ENCODE assay signal across 8 mouse cellular contexts in the genomic region with DNA sequence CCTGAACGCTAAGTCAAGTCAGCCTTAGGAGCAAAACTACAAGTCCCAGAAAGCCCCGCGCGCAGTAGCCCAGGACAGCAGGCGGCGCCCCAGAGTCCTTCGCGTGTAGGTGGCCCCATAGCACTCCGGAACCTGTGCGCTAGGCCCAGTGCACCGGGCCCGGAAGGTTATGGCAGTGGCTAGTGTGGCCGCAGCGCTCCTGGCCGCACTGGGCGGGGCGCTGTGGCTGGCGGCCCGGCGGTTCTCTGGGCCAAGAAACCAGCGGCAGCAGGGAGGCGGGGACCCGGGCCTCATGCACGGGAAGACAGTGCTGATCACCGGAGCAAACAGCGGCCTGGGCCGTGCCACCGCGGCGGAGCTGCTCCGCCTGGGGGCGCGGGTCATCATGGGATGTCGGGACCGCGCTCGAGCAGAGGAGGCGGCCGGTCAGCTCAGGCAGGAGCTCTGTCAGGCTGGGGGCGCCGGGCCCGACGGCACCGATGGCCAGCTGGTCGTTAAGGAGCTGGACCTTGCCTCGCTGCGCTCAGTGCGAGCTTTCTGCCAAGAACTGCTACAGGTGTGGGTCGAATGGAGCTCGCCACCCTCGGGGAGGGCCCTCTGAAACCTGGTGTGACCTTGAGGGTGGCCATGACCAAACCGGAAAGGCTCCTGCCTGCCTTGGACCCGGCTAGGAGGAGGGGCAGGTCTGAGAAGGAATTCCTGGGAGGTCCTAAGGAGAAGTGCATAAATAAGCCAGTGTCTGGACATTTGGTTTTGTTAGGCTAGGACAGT. TPM values are rescaled to one million over a fixed set of nuclear protein-coding genes. Genes with fewer than 3 reads are reported as not detected.
A peak's percentile ranks its signal among the peaks of the same experiment; 100 is the strongest.
DNase-seq lines count a peak whose midpoint lies in the region; ATAC-seq and TF ChIP-seq lines count a peak whose summit lies in the region.

A gene (plus strand): TSS at position 102 of the 771 bp plus-strand sequence.

- H3K4me2 ChIP-seq in heart, embryonic 11.5 days, result peak within 1 kb of the TSS; percentile 64
- peak within 1 kb of the TSS; percentile 64 for H3K4me2 ChIP-seq in kidney, embryonic 16.5 days (replicated peaks; ENCODE audit: low read depth, low read length)
- peak within 1 kb of the TSS; percentile 92 for H3K4me2 ChIP-seq in myocyte (ENCODE audit: low read depth)

- H3K9me3 ChIP-seq in erythroblast, embryonic 14.5 days (ENCODE audit: control insufficient read depth, low read length), result no peaks in the 10 kb centered on the region
- no peaks in the 10 kb centered on the region for H3K9me3 ChIP-seq in heart, embryonic 11.5 days (replicated peaks; ENCODE audit: control insufficient read depth, low read length)
- no peaks in the 10 kb centered on the region for H3K9me3 ChIP-seq in kidney, embryonic 16.5 days (ENCODE audit: low read length)

- ATAC-seq in heart, embryonic 11.5 days (replicated peaks; ENCODE audit: insufficient number of reproducible peaks, low FRiP score, low TSS enrichment), result peak; percentile 95
- ATAC-seq in kidney, embryonic 16.5 days (ENCODE audit: low FRiP score, low TSS enrichment), result peak; percentile 99

- H3ac ChIP-seq in myocyte (ENCODE audit: control insufficient read depth, insufficient read length), result peak within 1 kb of the TSS; percentile 41

- H3K4me3 ChIP-seq in erythroblast, embryonic 14.5 days (replicated peaks), result peak within 1 kb of the TSS; percentile 92
- peak within 1 kb of the TSS; percentile 80 for H3K4me3 ChIP-seq in heart, embryonic 11.5 days (ENCODE audit: low read depth, low read length)
- peak within 1 kb of the TSS; percentile 86 for H3K4me3 ChIP-seq in kidney, embryonic 16.5 days (ENCODE audit: low read length)
- H3K4me3 ChIP-seq in liver, adult 2 months (ENCODE audit: insufficient read depth, low read depth, low read length), result peak within 1 kb of the TSS; percentile 72
- H3K4me3 ChIP-seq in myocyte, result peak within 1 kb of the TSS; percentile 40

- no peaks in the 10 kb centered on the region for H3K79me2 ChIP-seq in liver, adult 2 months (ENCODE audit: control insufficient read depth, insufficient read depth, low read length)
- H3K79me2 ChIP-seq in myocyte (ENCODE audit: control insufficient read depth, insufficient read depth), result peaks cover 11% of the 10 kb centered on the region

- peak; percentile 36; the same call in 1 of the 2 replicates for TF ChIP-seq POLR2A in brain, embryonic 14.5 days (IDR thresholded peaks at IDR 0.05; ENCODE audit: borderline replicate concordance, extremely low read depth, insufficient read depth, insufficient read length, poor library complexity, severe bottlenecking)
- TF ChIP-seq POLR2A in liver, adult 2 months (IDR thresholded peaks at IDR 0.05; ENCODE audit: extremely low read depth, insufficient read depth, low read length), result peak; percentile 42
- TF ChIP-seq POLR2A in myocyte (IDR thresholded peaks at IDR 0.05; ENCODE audit: insufficient read length, low read depth), result peak; percentile 81

- peak within 1 kb of the TSS; percentile 97 for H3K9ac ChIP-seq in heart, embryonic 11.5 days (ENCODE audit: low read depth, low read length)
- H3K9ac ChIP-seq in kidney, embryonic 16.5 days (replicated peaks; ENCODE audit: low read length), result peak within 1 kb of the TSS; percentile 97
- peak within 1 kb of the TSS; percentile 88 for H3K9ac ChIP-seq in liver, adult 2 months (ENCODE audit: low read depth, low read length)

- WGBS in heart, embryonic 11.5 days (ENCODE audit: insufficient replicate concordance), result under 1% methylated on average over 51 of the region's 53 CpGs
- under 1% methylated on average over 53 of the region's 53 CpGs for WGBS in kidney, embryonic 16.5 days
- under 1% methylated on average over 53 of the region's 53 CpGs for WGBS in liver, adult 2 months

- TF ChIP-seq CTCF in brain, embryonic 14.5 days (IDR thresholded peaks at IDR 0.05; ENCODE audit: borderline replicate concordance, extremely low read depth, insufficient read depth, insufficient read length), result peak; percentile 62
- peak; percentile 71 for TF ChIP-seq CTCF in liver, adult 2 months (IDR thresholded peaks at IDR 0.05; ENCODE audit: low read depth, low read length)

- peak within 1 kb of the TSS; percentile 97 for H3K27ac ChIP-seq in heart, embryonic 11.5 days (ENCODE audit: low read depth, low read length)
- peak within 1 kb of the TSS; percentile 99 for H3K27ac ChIP-seq in kidney, embryonic 16.5 days (ENCODE audit: low read length)
- peak within 1 kb of the TSS; percentile 96 for H3K27ac ChIP-seq in liver, adult 2 months (replicated peaks; ENCODE audit: insufficient read depth, low read depth, low read length)

- DNase-seq in B cell, adult 2 months, result peak; percentile 95
- DNase-seq in brain, embryonic 14.5 days (ENCODE audit: low read depth), result peak; percentile 97
- DNase-seq in liver, adult 2 months (ENCODE audit: extremely low read depth, low read depth, low spot score), result peak; percentile 91
- peak; percentile 95 for DNase-seq in splenic B cell, adult 2 months (ENCODE audit: low read depth, low spot score)

- H3K36me3 ChIP-seq in erythroblast, embryonic 14.5 days (ENCODE audit: control insufficient read depth), result peaks cover 5% of the 10 kb centered on the region
- no peaks in the 10 kb centered on the region for H3K36me3 ChIP-seq in heart, embryonic 11.5 days (ENCODE audit: control insufficient read depth, insufficient read depth, low read length)
- peaks cover 8% of the 10 kb centered on the region; the same call in 1 of the 2 replicates for H3K36me3 ChIP-seq in kidney, embryonic 16.5 days (ENCODE audit: insufficient read depth, low read length)
- H3K36me3 ChIP-seq in liver, adult 2 months (ENCODE audit: control insufficient read depth, insufficient read depth, low read length), result peaks cover 10% of the 10 kb centered on the region
- peaks cover 12% of the 10 kb centered on the region for H3K36me3 ChIP-seq in myocyte (ENCODE audit: control insufficient read depth, insufficient read depth)
- peaks cover 2% of the 10 kb centered on the region; the same call in 1 of the 2 replicates for H3K36me3 ChIP-seq in splenic B cell, adult 2 months (ENCODE audit: control insufficient read depth, insufficient read depth, low read length, poor library complexity, severe bottlenecking)

- no peaks in the 10 kb centered on the region for H3K27me3 ChIP-seq in erythroblast, embryonic 14.5 days (ENCODE audit: control insufficient read depth)
- H3K27me3 ChIP-seq in heart, embryonic 11.5 days (ENCODE audit: control insufficient read depth, insufficient read depth, low read length), result no peaks in the 10 kb centered on the region
- no peaks in the 10 kb centered on the region for H3K27me3 ChIP-seq in kidney, embryonic 16.5 days (ENCODE audit: insufficient read depth, low read length)
- no peaks in the 10 kb centered on the region for H3K27me3 ChIP-seq in liver, adult 2 months (ENCODE audit: control insufficient read depth, insufficient read depth, low read length)
- H3K27me3 ChIP-seq in myocyte (ENCODE audit: control insufficient read depth, insufficient read depth, insufficient read length), result no peaks in the 10 kb centered on the region
- no peaks in the 10 kb centered on the region for H3K27me3 ChIP-seq in splenic B cell, adult 2 months (ENCODE audit: control insufficient read depth, insufficient read depth, low read length, poor library complexity, severe bottlenecking)

- peaks cover 13% of the 10 kb centered on the region for H3K4me1 ChIP-seq in erythroblast, embryonic 14.5 days (ENCODE audit: control insufficient read depth)
- peaks cover 3% of the 10 kb centered on the region; the same call in 1 of the 2 replicates for H3K4me1 ChIP-seq in heart, embryonic 11.5 days (ENCODE audit: control insufficient read depth, insufficient read depth, low read length)
- peaks cover 8% of the 10 kb centered on the region; the same call in 1 of the 2 replicates for H3K4me1 ChIP-seq in kidney, embryonic 16.5 days (ENCODE audit: insufficient read depth, low read length)
- H3K4me1 ChIP-seq in liver, adult 2 months (ENCODE audit: control insufficient read depth, insufficient read depth, low read length), result peaks cover 2% of the 10 kb centered on the region; the same call in 1 of the 2 replicates

TF ChIP-seq in myocyte, 11 proteins besides CTCF, POLR2A, EP300 and RAD21:
- TF ChIP-seq TCF3 (IDR thresholded peaks at IDR 0.05; ENCODE audit: insufficient read length, low read depth) (no peak), TCF12 (IDR thresholded peaks at IDR 0.05; ENCODE audit: insufficient read depth, poor library complexity, severe bottlenecking) (no peak), CEBPB (IDR thresholded peaks at IDR 0.05; ENCODE audit: insufficient read depth, poor library complexity, severe bottlenecking) (no peak), REST (IDR thresholded peaks at IDR 0.05; ENCODE audit: insufficient read depth, insufficient read length) (no peak), E2F4 (IDR thresholded peaks at IDR 0.05; ENCODE audit: insufficient read depth) (no peak), SRF (IDR thresholded peaks at IDR 0.05; ENCODE audit: control insufficient read depth, insufficient read length, low read depth) (peak; percentile 10), MAX (IDR thresholded peaks at IDR 0.05; ENCODE audit: low read depth) (no peak), USF1 (IDR thresholded peaks at IDR 0.05; ENCODE audit: low read depth) (no peak), POLR2AphosphoS2 (IDR thresholded peaks at IDR 0.05; ENCODE audit: insufficient read length, low read depth) (peak; percentile 51), MYOD1 (IDR thresholded peaks at IDR 0.05; ENCODE audit: control insufficient read depth in 1 of 3, insufficient read length in 2 of 3, low read depth in 2 of 3) (no peak), MYOG (IDR thresholded peaks at IDR 0.05; ENCODE audit: control insufficient read depth in 1 of 3, insufficient read depth in 1 of 3, insufficient read length in 2 of 3, low read depth in 2 of 3) (peak in 2 of 3 experiments; percentile 10 to 60)

RNA-seq across cellular contexts. Expression of the gene that starts here (rescaled TPM):
- 20.4 and 23.7 TPM in 2 replicates for polyA plus RNA-seq in brain, embryonic 14.5 days (2012; rRNA removed)
- polyA plus RNA-seq in erythroblast, embryonic 14.5 days (2012), result 0.34 and 0.44 TPM in 2 replicates
- 47.0 and 54.9 TPM in 2 replicates for polyA plus RNA-seq in heart, embryonic 11.5 days (2014; fragmentation: Nextera tagmentation; extraction: Ambion mirVana)
- polyA plus RNA-seq in kidney, embryonic 16.5 days (2015; fragmentation: Nextera tagmentation; extraction: Ambion mirVana), result 35.6 and 40.7 TPM in 2 replicates
- total RNA-seq in liver, adult 2 months (2014; rRNA removed), result 24.6 and 28.1 TPM in 2 replicates
- polyA plus RNA-seq in liver, adult 2 months (2012; rRNA removed), result 13.3 and 15.4 TPM in 2 replicates
- 10.9 TPM for polyA plus RNA-seq in myocyte (2012; fragmentation: generic; extraction: Trizol)

Comparison
In these comparisons a context has a peak if more than half of its experiments do, and no peak if none do; other contexts are left out.
1. Peak in every context shown above with its lines: DNase-seq, ATAC-seq, H3K4me3 ChIP-seq and H3K27ac ChIP-seq.
2. H3K4me3 ChIP-seq: peak in every context shown above with its lines; median percentile 92 in erythroblast, embryonic 14.5 days; 86 in kidney, embryonic 16.5 days; 80 in heart, embryonic 11.5 days; 72 in liver, adult 2 months; 40 in myocyte.